Mouse (Mus musculus): ENCODE results near the gene Skap1. TPM values are rescaled to one million over a fixed set of nuclear protein-coding genes. Genes with fewer than 3 reads are reported as not detected.
A peak's percentile ranks its signal among the peaks of the same experiment; 100 is the strongest.

The Skap1 gene
- polyA plus RNA-seq, 1 experiment: 3.3 TPM

GRCm38 (mm10) chr11:96796586-96796985 is 332.2 kb downstream of the Skap1 start:
- no peaks in the 10 kb centered on the region for H3K27me3 ChIP-seq (replicated peaks; ENCODE audit: control insufficient read depth, insufficient read depth, low read length)
- 11% methylated on average over 1 of the region's 1 CpGs for WGBS

GRCm38 (mm10) chr11:96799511-96799910 is 335.1 kb downstream of the Skap1 start:
- no peaks in the 10 kb centered on the region for H3K4me1 ChIP-seq (ENCODE audit: control insufficient read depth, insufficient read depth, low read length)
- H3K36me3 ChIP-seq (ENCODE audit: control insufficient read depth, insufficient read depth, low read length): peaks cover 5% of the 10 kb centered on the region; the same call in 1 of the 2 replicates
- no peak overlapping the region for H3K27ac ChIP-seq (ENCODE audit: insufficient read depth, low read depth, low read length)
- no peak overlapping the region for H3K4me3 ChIP-seq (ENCODE audit: insufficient read depth, low read depth, low read length)
- TF ChIP-seq POLR2A (IDR thresholded peaks at IDR 0.05; ENCODE audit: low read depth, low read length): no peak
- TF ChIP-seq CTCF (conservative IDR thresholded peaks at IDR 0.05; ENCODE audit: insufficient read depth, insufficient read length, low read depth, low read length): no peak
- WGBS: 85% methylated on average over 2 of the region's 2 CpGs
- no peak for DNase-seq
- no peaks in the 10 kb centered on the region for H3K27me3 ChIP-seq (replicated peaks; ENCODE audit: control insufficient read depth, insufficient read depth, low read length)

More at GRCm38 (mm10) chr11:96796586-96796985, 332.2 kb downstream of the Skap1 start:
- Histone ChIP-seq H3K4me1 (ENCODE audit: control insufficient read depth, insufficient read depth, low read length) (no peaks in the 10 kb centered on the region), H3K4me3 (ENCODE audit: insufficient read depth, low read depth, low read length) (no peak overlapping the region), H3K36me3 (ENCODE audit: control insufficient read depth, insufficient read depth, low read length) (no peaks in the 10 kb centered on the region), H3K27ac (ENCODE audit: insufficient read depth, low read depth, low read length) (no peak overlapping the region)
- TF ChIP-seq POLR2A (IDR thresholded peaks at IDR 0.05; ENCODE audit: low read depth, low read length) (no peak), CTCF (conservative IDR thresholded peaks at IDR 0.05; ENCODE audit: insufficient read depth, insufficient read length, low read depth, low read length) (0 out of 2 replicates have a peak, but pooled peaks have one; percentile 14)
- DNase-seq: no peak

GRCm38 (mm10) chr11:96805606-96806005 is 341.2 kb downstream of the Skap1 start:
- Histone ChIP-seq H3K4me3 (ENCODE audit: insufficient read depth, low read depth, low read length) (no peak overlapping the region), H3K27me3 (replicated peaks; ENCODE audit: control insufficient read depth, insufficient read depth, low read length) (no peaks in the 10 kb centered on the region), H3K4me1 (ENCODE audit: control insufficient read depth, insufficient read depth, low read length) (no peaks in the 10 kb centered on the region), H3K36me3 (ENCODE audit: control insufficient read depth, insufficient read depth, low read length) (peaks cover 10% of the 10 kb centered on the region), H3K27ac (ENCODE audit: insufficient read depth, low read depth, low read length) (no peak overlapping the region)
- no peak for DNase-seq
- TF ChIP-seq POLR2A (IDR thresholded peaks at IDR 0.05; ENCODE audit: low read depth, low read length): no peak
- TF ChIP-seq CTCF (conservative IDR thresholded peaks at IDR 0.05; ENCODE audit: insufficient read depth, insufficient read length, low read depth, low read length): no peak
- 95% methylated on average over 5 of the region's 5 CpGs for WGBS

GRCm38 (mm10) chr11:96808066-96808465 is 343.7 kb downstream of the Skap1 start:
- 18% methylated on average over 1 of the region's 1 CpGs for WGBS
- no peak for DNase-seq
- TF ChIP-seq POLR2A (IDR thresholded peaks at IDR 0.05; ENCODE audit: low read depth, low read length) (no peak), CTCF (conservative IDR thresholded peaks at IDR 0.05; ENCODE audit: insufficient read depth, insufficient read length, low read depth, low read length) (peak; percentile 34; the same call in 1 of the 2 replicates)
- no peak overlapping the region for H3K27ac ChIP-seq (ENCODE audit: insufficient read depth, low read depth, low read length)
- H3K4me1 ChIP-seq (ENCODE audit: control insufficient read depth, insufficient read depth, low read length): no peaks in the 10 kb centered on the region
- H3K4me3 ChIP-seq (ENCODE audit: insufficient read depth, low read depth, low read length): no peak overlapping the region
- H3K27me3 ChIP-seq (replicated peaks; ENCODE audit: control insufficient read depth, insufficient read depth, low read length): no peaks in the 10 kb centered on the region
- peaks cover 6% of the 10 kb centered on the region for H3K36me3 ChIP-seq (ENCODE audit: control insufficient read depth, insufficient read depth, low read length)

Other genes starting within 250 kb of the Skap1 start
- 27.8 and 29.6 TPM in 2 replicates for gene Hoxb9, start 193.1 kb upstream of the Skap1 start, polyA plus RNA-seq (2012; rRNA removed)
- 51.7 and 69.9 TPM in 2 replicates for gene Hoxb8, start 182.7 kb upstream of the Skap1 start, polyA plus RNA-seq (2012; rRNA removed)
- gene Hoxb7, start 178.0 kb upstream of the Skap1 start, polyA plus RNA-seq (2012; rRNA removed): 15.5 and 16.5 TPM in 2 replicates
- gene Hoxb6, start 172.1 kb upstream of the Skap1 start, polyA plus RNA-seq (2012; rRNA removed): 62.7 and 67.9 TPM in 2 replicates
- gene Hoxb5, start 161.3 kb upstream of the Skap1 start, polyA plus RNA-seq (2012; rRNA removed): 7.7 and 8.4 TPM in 2 replicates
- gene Hoxb4, start 146.3 kb upstream of the Skap1 start, polyA plus RNA-seq (2012; rRNA removed): 12.6 and 14.6 TPM in 2 replicates
- 10.1 and 14.1 TPM in 2 replicates for gene Hoxb3, start 141.3 kb upstream of the Skap1 start, polyA plus RNA-seq (2012; rRNA removed)
- 22.8 and 28.4 TPM in 2 replicates for gene Hoxb2, start 114.1 kb upstream of the Skap1 start, polyA plus RNA-seq (2012; rRNA removed)
- not detected in 2 replicates for gene Hoxb1, start 98.8 kb upstream of the Skap1 start, polyA plus RNA-seq (2012; rRNA removed)